Mouse (Mus musculus) spleen, postnatal 36 days (tissue): ENCODE results near the gene Plscr2.
"Not testable (repeated sequence)": the region's sequence is repeated elsewhere in the genome, so short reads cannot be mapped to it uniquely, and the experiment has no call there.

Experiments
- DNase-seq, 2 experiments: peaks; one replicate each; pipeline ENCODE4 v3.0.0; 2022; ENCODE audit warnings: low spot score in 2 of 2, mixed read lengths in 1 of 2

Plscr2 gene

GRCm38 (mm10) chr9:92273956-92274762 lies 1.2 kb upstream of the Plscr2 start:
- no peak for DNase-seq

GRCm38 (mm10) chr9:92276360-92276759 lies 958 bp downstream of the Plscr2 start:
- DNase-seq = no peak

GRCm38 (mm10) chr9:92280048-92280447 lies 4.6 kb downstream of the Plscr2 start:
- no peak for DNase-seq

- DNase-seq = no peak
Measured at GRCm38 (mm10) chr9:92282563-92283171, 7.3 kb downstream of the Plscr2 start.

GRCm38 (mm10) chr9:92289675-92290074 lies 14.3 kb downstream of the Plscr2 start:
- no peak for DNase-seq

- DNase-seq = no peak
Measured at GRCm38 (mm10) chr9:92292169-92292568, 16.8 kb downstream of the Plscr2 start.

- no peak for DNase-seq
Measured at GRCm38 (mm10) chr9:92292922-92293321, 17.5 kb downstream of the Plscr2 start.

- no peak for DNase-seq
Measured at GRCm38 (mm10) chr9:92293560-92294548, 18.5 kb downstream of the Plscr2 start.

GRCm38 (mm10) chr9:92298288-92298687 lies 22.9 kb downstream of the Plscr2 start:
- no peak for DNase-seq

GRCm38 (mm10) chr9:92301213-92301612 lies 25.8 kb downstream of the Plscr2 start:
- no peak for DNase-seq

- no peak for DNase-seq
Measured at GRCm38 (mm10) chr9:92305075-92305474, 29.7 kb downstream of the Plscr2 start.

GRCm38 (mm10) chr9:92305620-92306220 lies 30.3 kb downstream of the Plscr2 start:
- no peak for DNase-seq

GRCm38 (mm10) chr9:92309077-92309476 lies 33.7 kb downstream of the Plscr2 start, which contains the start of gene 1700057G04Rik:
1700057G04Rik (plus strand) TSS chr9:92309377.
- DNase-seq = no peak

- no peak for DNase-seq
Measured at GRCm38 (mm10) chr9:92316791-92317190, 41.4 kb downstream of the Plscr2 start.

GRCm38 (mm10) chr9:92325936-92326335 lies 50.5 kb downstream of the Plscr2 start:
- not testable (repeated sequence) for DNase-seq

GRCm38 (mm10) chr9:92326813-92327212 lies 51.4 kb downstream of the Plscr2 start:
- no peak for DNase-seq

GRCm38 (mm10) chr9:92331383-92331782 lies 56.0 kb downstream of the Plscr2 start:
- no peak for DNase-seq

- DNase-seq = no peak
Measured at GRCm38 (mm10) chr9:92334845-92335244, 59.4 kb downstream of the Plscr2 start.

- no peak for DNase-seq
Measured at GRCm38 (mm10) chr9:92335277-92335818, 59.9 kb downstream of the Plscr2 start.

GRCm38 (mm10) chr9:92337063-92337462 lies 61.7 kb downstream of the Plscr2 start:
- no peak for DNase-seq

- no peak for DNase-seq
Measured at GRCm38 (mm10) chr9:92337661-92338060, 62.3 kb downstream of the Plscr2 start.
